Mouse (Mus musculus): ENCODE data around the gene Dact1. TPM values are rescaled to one million over a fixed set of nuclear protein-coding genes. Genes with fewer than 3 reads are reported as not detected.

Gene Dact1
- 0.18 and 0.46 TPM in 2 replicates for polyA plus RNA-seq (2012; ENCODE audit: low replicate concordance)

GRCm38 (mm10) chr12:71309581-71310067 lies at the start of gene Dact1:
Gene Dact1 (plus strand): TSS chr12:71309884.

Other genes starting within 250 kb of the Dact1 start
- not detected in 2 replicates for gene Tomm20l, start 198.5 kb upstream of the Dact1 start, polyA plus RNA-seq (2012; ENCODE audit: low replicate concordance)
- gene Timm9, start 173.2 kb upstream of the Dact1 start, polyA plus RNA-seq (2012; ENCODE audit: low replicate concordance) = 9.9 and 14.2 TPM in 2 replicates
- 0.26 and 0.54 TPM in 2 replicates for gene 2700049A03Rik, start 173.0 kb upstream of the Dact1 start, polyA plus RNA-seq (2012; ENCODE audit: low replicate concordance)